Mouse (Mus musculus) embryo, embryonic 11 days (tissue): Measurements from ENCODE around the gene Cdh16.
"Not testable (repeated sequence)": the region's sequence is repeated elsewhere in the genome, so short reads cannot be mapped to it uniquely, and the experiment has no call there.

ENCODE experiments used
- DNase-seq: peaks from one replicate; pipeline ENCODE4 v3.0.0-alpha.2; 2015

Gene Cdh16

DNA sequence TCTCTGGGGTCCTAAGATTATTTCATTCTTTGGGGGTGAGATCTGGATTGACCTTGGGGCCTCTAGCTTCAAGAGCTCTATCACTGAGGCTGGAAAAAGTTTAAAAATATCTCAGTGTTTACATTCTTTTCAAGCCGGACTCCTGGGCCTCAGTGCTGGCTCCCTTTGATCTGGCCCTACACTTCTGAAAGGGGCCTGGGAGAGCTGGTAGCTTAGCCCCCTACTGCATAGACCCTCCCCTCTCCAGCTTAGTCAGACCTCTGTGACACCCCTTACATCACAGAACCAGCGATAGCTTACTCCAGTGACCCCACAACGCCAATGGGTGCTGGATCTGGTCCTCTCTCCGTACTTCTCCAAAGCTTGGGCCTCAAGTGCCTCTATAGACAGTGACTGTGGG is 12.6 kb downstream of the Cdh16 start:
- no peak for DNase-seq

- no peak for DNase-seq
These were observed 13.9 kb downstream of the Cdh16 start for GRCm38 (mm10) chr8:104610185-104610766.

DNA sequence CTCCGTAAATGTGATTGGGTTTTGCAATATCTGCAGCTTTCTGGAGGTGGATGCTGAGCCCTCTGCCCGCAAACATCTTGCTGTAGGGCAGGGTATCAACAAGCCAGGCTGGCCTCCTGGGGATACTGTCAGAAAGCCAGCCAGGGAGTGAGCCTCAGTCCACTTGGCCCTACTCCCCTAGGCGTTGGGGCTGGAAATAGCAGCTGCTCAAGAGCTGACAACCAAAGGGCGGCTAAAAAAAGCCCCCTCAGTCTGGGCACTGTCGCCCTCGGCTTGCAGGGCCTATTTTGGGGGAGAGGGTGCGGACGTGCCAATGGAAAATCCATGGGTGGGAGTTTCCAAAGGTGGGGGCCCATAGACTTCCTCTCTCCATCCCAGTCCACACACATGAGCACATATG is 15.0 kb downstream of the Cdh16 start:
- no peak for DNase-seq

- no peak for DNase-seq
These were observed 16.3 kb downstream of the Cdh16 start for GRCm38 (mm10) chr8:104607944-104608343.

GRCm38 (mm10) chr8:104606329-104606728 is 17.9 kb downstream of the Cdh16 start:
- DNase-seq, result peak; percentile 31

DNA sequence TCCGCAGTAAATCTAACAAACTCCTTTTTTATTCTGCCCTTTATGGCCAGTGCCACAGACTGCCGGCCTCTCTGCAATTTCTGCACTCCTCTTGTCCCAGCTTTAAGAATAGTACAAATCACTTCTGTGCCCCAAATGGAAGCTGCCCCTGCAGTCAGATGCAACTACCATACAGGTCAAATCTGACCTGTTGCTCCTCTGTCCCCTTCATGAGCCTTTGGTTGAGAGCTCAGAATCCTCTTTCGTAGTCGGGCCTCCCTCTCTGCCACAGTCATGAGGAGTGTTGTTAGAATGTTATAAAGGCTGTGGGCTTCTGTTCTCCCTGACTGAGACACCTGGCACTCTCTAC is 21.0 kb downstream of the Cdh16 start:
- no peak for DNase-seq

GRCm38 (mm10) chr8:104602468-104603244 is 21.5 kb downstream of the Cdh16 start:
- DNase-seq, result peak; percentile 93

- peak; percentile 50 for DNase-seq
These were observed 22.2 kb downstream of the Cdh16 start for GRCm38 (mm10) chr8:104601941-104602371.

DNA sequence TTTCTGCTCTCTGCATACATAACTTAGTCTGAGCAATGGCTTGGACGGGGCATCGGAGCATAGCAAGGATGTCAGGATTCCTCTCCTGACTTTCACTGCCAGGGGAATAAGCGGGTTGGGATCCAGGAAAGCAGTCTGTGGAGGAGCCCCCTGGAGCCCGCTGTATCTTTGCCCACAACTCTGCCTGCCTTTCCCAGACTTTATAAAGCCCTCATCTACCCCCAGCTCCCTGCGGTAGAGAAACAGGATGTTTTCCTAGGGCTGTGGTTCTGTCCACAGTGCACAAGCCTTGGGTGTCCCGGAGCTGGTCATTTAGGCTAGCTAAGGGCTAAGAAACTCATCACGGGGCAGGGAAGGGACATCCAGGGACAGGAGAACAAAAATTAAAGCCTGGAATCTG is 22.8 kb downstream of the Cdh16 start:
- peak; percentile 14 for DNase-seq

GRCm38 (mm10) chr8:104598496-104598895 is 25.7 kb downstream of the Cdh16 start:
- no peak for DNase-seq

GRCm38 (mm10) chr8:104597656-104598055 is 26.5 kb downstream of the Cdh16 start:
- no peak for DNase-seq

DNA sequence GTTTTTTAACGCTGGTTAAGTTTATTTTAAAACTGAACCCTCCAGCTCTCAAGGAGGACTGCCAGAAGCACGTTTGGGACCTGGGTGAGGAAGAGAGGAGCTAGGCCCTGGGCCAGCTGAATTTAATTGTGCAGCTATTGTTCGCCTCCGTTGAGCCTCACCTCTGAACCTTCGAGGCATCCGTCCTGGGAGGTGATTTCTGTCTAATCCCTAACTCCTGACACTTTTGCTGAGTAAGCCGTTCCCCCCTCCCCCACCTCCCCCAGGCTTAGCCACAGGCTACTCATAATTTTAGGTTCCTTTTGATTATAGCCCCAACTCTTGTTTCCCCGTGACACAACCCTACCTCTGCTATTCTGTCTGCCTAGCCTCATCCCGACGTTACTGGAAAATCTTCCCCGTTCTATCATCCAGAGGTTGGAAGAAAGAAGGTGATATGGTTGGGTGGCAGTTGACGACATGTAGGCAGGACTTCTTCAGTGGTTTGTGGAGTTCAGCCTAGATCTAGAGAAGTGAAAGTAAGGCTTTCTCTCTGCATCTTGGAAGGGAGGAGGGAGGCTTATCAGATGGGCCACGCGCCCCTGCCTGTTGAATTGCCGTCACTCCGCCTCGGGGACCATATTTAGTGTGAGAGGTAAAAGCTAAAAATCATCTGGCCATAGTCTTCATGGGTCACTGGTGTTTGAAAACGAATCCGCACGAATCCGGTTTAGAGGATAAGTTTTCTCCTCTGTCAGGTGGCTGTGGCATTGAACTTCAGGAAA is 28.2 kb downstream of the Cdh16 start:
- no peak for DNase-seq

GRCm38 (mm10) chr8:104594611-104595362 is 29.4 kb downstream of the Cdh16 start:
- no peak for DNase-seq

GRCm38 (mm10) chr8:104593536-104594325 is 30.5 kb downstream of the Cdh16 start:
- DNase-seq, result no peak

- no peak for DNase-seq
These were observed 31.6 kb downstream of the Cdh16 start for GRCm38 (mm10) chr8:104592566-104592965.

DNA sequence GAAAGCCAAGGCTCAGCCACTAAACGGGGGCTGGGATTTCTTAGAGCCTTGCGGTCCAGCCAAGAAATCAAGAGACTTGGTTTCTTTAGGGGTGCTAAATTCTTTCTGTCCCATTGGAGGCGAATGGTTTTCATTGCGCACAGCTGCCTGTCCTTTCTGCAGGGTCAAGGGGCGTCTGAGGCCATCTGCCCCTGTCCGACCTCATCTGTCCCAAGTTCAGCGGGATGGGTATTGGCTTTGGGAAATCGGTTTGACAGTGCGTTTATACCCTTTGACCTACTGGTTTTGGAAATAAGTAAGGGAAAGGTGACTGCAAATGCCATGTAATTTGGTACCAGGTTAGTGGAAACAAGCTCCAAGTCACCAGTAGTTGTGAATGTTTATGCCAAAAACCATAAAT is 32.3 kb downstream of the Cdh16 start:
- DNase-seq, result no peak

GRCm38 (mm10) chr8:104591133-104591834 is 32.9 kb downstream of the Cdh16 start, which contains the start of gene Pdp2:
Gene Pdp2, plus strand, starts transcription at chr8:104591451.
- peak; percentile 94 for DNase-seq

DNA sequence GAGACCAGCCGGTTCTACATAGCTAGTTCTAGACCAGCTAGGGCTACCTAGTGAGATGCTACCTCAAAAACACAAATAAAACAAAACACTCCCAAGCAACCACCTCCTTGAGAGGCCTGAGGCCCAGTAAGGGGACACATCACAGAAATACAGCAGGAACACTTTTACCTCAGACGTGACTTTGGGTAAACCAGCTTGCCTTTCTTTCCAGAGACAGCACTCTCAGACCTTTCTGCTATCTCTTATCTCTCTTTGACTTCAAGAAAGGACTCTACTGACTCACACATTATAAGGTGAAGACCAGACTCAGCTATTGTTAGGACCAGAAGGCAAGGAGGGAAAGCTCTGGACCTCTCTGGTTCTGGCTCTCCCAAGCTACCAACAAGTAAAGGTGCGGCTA is 33.9 kb downstream of the Cdh16 start:
- no peak for DNase-seq

GRCm38 (mm10) chr8:104584522-104584921 is 39.7 kb downstream of the Cdh16 start:
- no peak for DNase-seq

- not testable (repeated sequence) for DNase-seq
These were observed 46.6 kb downstream of the Cdh16 start for GRCm38 (mm10) chr8:104577606-104578005.

- no peak for DNase-seq
These were observed 47.4 kb downstream of the Cdh16 start for GRCm38 (mm10) chr8:104576820-104577219.
